Mouse (Mus musculus) thymus, postnatal 14 days (tissue): ENCODE measurements around the gene Slc5a6.

ENCODE experiments used
- DNase-seq: peaks from one replicate; pipeline ENCODE4 v3.0.0; 2021

Slc5a6 gene

GRCm38 (mm10) chr5:31048763-31049641, at the start of gene Slc5a6:
TSS of gene Slc5a6 (minus strand) at chr5:31048924.
- peak; percentile 59 for DNase-seq

GRCm38 (mm10) chr5:31095711-31096480, 47.2 kb upstream of the Slc5a6 start:
- no peak for DNase-seq

- peak; percentile 49 for DNase-seq
Measured at GRCm38 (mm10) chr5:31094799-31095691, 46.3 kb upstream of the Slc5a6 start.

- DNase-seq: peak; percentile 55
Measured at GRCm38 (mm10) chr5:31094100-31094798, 45.5 kb upstream of the Slc5a6 start.

GRCm38 (mm10) chr5:31093151-31094041, 44.7 kb upstream of the Slc5a6 start:
- DNase-seq: peak; percentile 68

GRCm38 (mm10) chr5:31092231-31092975, 43.7 kb upstream of the Slc5a6 start:
- DNase-seq: no peak

GRCm38 (mm10) chr5:31087131-31087530, 38.4 kb upstream of the Slc5a6 start:
- DNase-seq: no peak

GRCm38 (mm10) chr5:31086606-31087005, 37.9 kb upstream of the Slc5a6 start:
- DNase-seq: no peak

GRCm38 (mm10) chr5:31083949-31084348, 35.2 kb upstream of the Slc5a6 start:
- no peak for DNase-seq

GRCm38 (mm10) chr5:31082935-31083625, 34.4 kb upstream of the Slc5a6 start:
- DNase-seq: no peak

GRCm38 (mm10) chr5:31082355-31082754, 33.6 kb upstream of the Slc5a6 start:
- DNase-seq: peak; percentile 77

- DNase-seq: peak; percentile 67
Measured at GRCm38 (mm10) chr5:31081386-31081785, 32.7 kb upstream of the Slc5a6 start.

- DNase-seq: no peak
Measured at GRCm38 (mm10) chr5:31080795-31081164, 32.1 kb upstream of the Slc5a6 start.

GRCm38 (mm10) chr5:31080059-31080794, 31.5 kb upstream of the Slc5a6 start:
- DNase-seq: no peak

- DNase-seq: no peak
Measured at GRCm38 (mm10) chr5:31076346-31076745, 27.6 kb upstream of the Slc5a6 start.

GRCm38 (mm10) chr5:31073176-31073575, 24.5 kb upstream of the Slc5a6 start:
- DNase-seq: no peak

- no peak for DNase-seq
Measured at GRCm38 (mm10) chr5:31071821-31072220, 23.1 kb upstream of the Slc5a6 start.

GRCm38 (mm10) chr5:31071059-31071458, 22.3 kb upstream of the Slc5a6 start:
- DNase-seq: no peak

- no peak for DNase-seq
Measured at GRCm38 (mm10) chr5:31069810-31070209, 21.1 kb upstream of the Slc5a6 start.
